Mouse (Mus musculus) bone marrow macrophage, adult 2 months (primary cell): Measurements from ENCODE around the gene Lzts3.

Experiments used
- CTCF ChIP-seq: IDR thresholded peaks from 2 replicates; pipeline ENCODE4 v1.5.1; 2012; ENCODE audit warnings: low read depth, mild to moderate bottlenecking, low read length, moderate library complexity
- POLR2A ChIP-seq: IDR thresholded peaks from 2 replicates; pipeline ENCODE4 v1.6.1; 2012; ENCODE audit warnings: mild to moderate bottlenecking, low read depth, low read length, borderline replicate concordance

- TF ChIP-seq POLR2A (no peak), CTCF (no peak)
Measured at GRCm38 (mm10) chr2:130642684-130643369, at the start of gene Lzts3.
